Mouse (Mus musculus) heart, embryonic 10.5 days (tissue): ENCODE results near the gene Mup9. TPM values are rescaled to one million over a fixed set of nuclear protein-coding genes. Genes with fewer than 3 reads are reported as not detected.
"Not testable (repeated sequence)": the region's sequence is repeated elsewhere in the genome, so short reads cannot be mapped to it uniquely, and the experiment has no call there.

ENCODE experiments used
- DNase-seq: peaks from one replicate; pipeline ENCODE4 v3.0.0-alpha.2; 2017; ENCODE audit warnings: low spot score
- H3K27ac ChIP-seq: fragments of 300-500 bp; sonication (generic); 2 replicates; pipeline ENCODE4 v1.5.1; 2016; ENCODE audit warnings: mild to moderate bottlenecking
- H3K27me3 ChIP-seq: fragments of 300-500 bp; sonication (generic); 2 replicates; pipeline ENCODE4 v1.6.1; 2016; ENCODE audit warnings: mild to moderate bottlenecking; ENCODE audit not compliant: poor library complexity, insufficient read depth, severe bottlenecking
- H3K36me3 ChIP-seq: fragments of 300-500 bp; sonication (generic); 2 replicates; pipeline ENCODE4 v1.6.1; 2016; ENCODE audit warnings: mild to moderate bottlenecking, moderate library complexity
- H3K4me1 ChIP-seq: fragments of 300-500 bp; sonication (generic); 2 replicates; pipeline ENCODE4 v1.6.1; 2016; ENCODE audit warnings: mild to moderate bottlenecking
- H3K4me3 ChIP-seq: fragments of 300-500 bp; sonication (generic); 2 replicates; pipeline ENCODE4 v1.5.1; 2016; ENCODE audit warnings: mild to moderate bottlenecking, moderate library complexity
- H3K9me3 ChIP-seq: fragments of 300-500 bp; sonication (generic); 2 replicates; pipeline ENCODE4 v1.6.1; 2016; ENCODE audit warnings: mild to moderate bottlenecking, moderate library complexity
- WGBS: fragments of 180-500 bp; shearing (Covaris S2); methylation state at CpG from one replicate; pipeline ENCODE4 v1.1.7; 2016; 5-methylcytosine and 5-hydroxymethylcytosine counted together
- polyA plus RNA-seq: library from polyadenylated mRNA; unstranded; fragments of >200 nt; fragmentation: Nextera tagmentation; extraction: Ambion mirVana; gene quantifications from 2 replicates; pipeline ENCODE4 v1.2.1, GENCODE M21; 2016

Mup9 gene
- not detected in 2 replicates for polyA plus RNA-seq

DNA sequence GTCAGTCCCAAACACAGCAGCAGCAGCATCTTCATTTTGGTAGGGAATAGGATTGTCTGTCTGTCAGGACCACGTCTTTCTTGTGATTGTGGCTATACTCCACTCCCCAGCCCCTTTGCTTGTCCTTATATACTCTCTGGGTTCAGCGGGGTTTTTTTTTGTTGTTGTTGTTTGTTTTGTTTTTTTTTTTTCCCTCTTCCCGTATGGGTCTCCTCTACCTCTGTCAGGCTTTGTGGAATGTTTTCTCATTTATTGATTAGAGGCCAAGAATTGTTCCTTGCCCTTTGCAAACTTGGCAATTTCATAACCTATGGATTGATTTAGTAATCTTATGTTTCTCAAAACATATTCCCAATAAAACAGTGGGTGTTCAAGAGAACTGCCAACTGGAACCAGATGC lies at the start of gene Mup9:
TSS of gene Mup9 (minus strand) at position 101 of the 400 bp plus-strand sequence.
- H3K4me1 ChIP-seq, H3K9me3 ChIP-seq, DNase-seq, H3K27me3 ChIP-seq, H3K36me3 ChIP-seq, H3K27ac ChIP-seq, H3K4me3 ChIP-seq: not testable (repeated sequence)
- WGBS = 78% methylated on average over 3 of the region's 3 CpGs

Other genes with a start within 250 kb of the Mup9 start
- not detected in 2 replicates for gene Mup8, start 199.4 kb downstream of the Mup9 start, polyA plus RNA-seq
- not detected in 2 replicates for gene Mup1, start 80.0 kb upstream of the Mup9 start, polyA plus RNA-seq
- not detected in 2 replicates for gene Mup10, start 160.2 kb upstream of the Mup9 start, polyA plus RNA-seq
- gene Mup11, start 240.5 kb upstream of the Mup9 start, polyA plus RNA-seq = not detected in 2 replicates